Mouse (Mus musculus) cerebellum, adult 2 months (tissue): Measurements from ENCODE around the gene Sbds. TPM values are rescaled to one million over a fixed set of nuclear protein-coding genes. Genes with fewer than 3 reads are reported as not detected.

Experiments
- DNase-seq, 2 experiments: peaks; one replicate each; pipeline ENCODE4 v3.0.0; 2021
- H3K27ac ChIP-seq: fragments of 200-500 bp; 2 replicates; pipeline ENCODE4 v1.5.1; 2012; ENCODE audit warnings: low read length, control low read depth, inconsistent platforms; ENCODE audit not compliant: insufficient read depth
- H3K27me3 ChIP-seq: fragments of 200-500 bp; 2 replicates; pipeline ENCODE4 v1.6.1; 2012; ENCODE audit warnings: inconsistent platforms, mild to moderate bottlenecking, low read length, moderate library complexity; ENCODE audit not compliant: control insufficient read depth, insufficient read depth
- H3K4me1 ChIP-seq: fragments of 200-500 bp; 2 replicates; pipeline ENCODE4 v1.6.1; 2011; ENCODE audit warnings: low read length; ENCODE audit not compliant: control insufficient read depth, insufficient read depth
- H3K4me3 ChIP-seq: fragments of 200-500 bp; replicated peaks from 2 replicates; pipeline ENCODE3; 2011; ENCODE audit warnings: mild to moderate bottlenecking, low read depth, low read length, control low read depth; ENCODE audit not compliant: insufficient read depth
- CTCF ChIP-seq: fragments of 200-500 bp; IDR thresholded peaks from 2 replicates; pipeline ENCODE4 v1.5.1; 2011; ENCODE audit warnings: low read depth, mild to moderate bottlenecking, control low read depth, low read length, moderate library complexity, borderline replicate concordance; ENCODE audit not compliant: insufficient read depth
- POLR2A ChIP-seq: fragments of 200-500 bp; IDR thresholded peaks from 2 replicates; pipeline ENCODE4 v1.6.1; 2011; ENCODE audit warnings: low read length, control low read depth, borderline replicate concordance; ENCODE audit not compliant: insufficient read depth
- WGBS: fragments of 180-500 bp; shearing (Covaris S2); methylation state at CpG from one replicate; pipeline ENCODE4 v1.1.7; 2018; 5-methylcytosine and 5-hydroxymethylcytosine counted together
- polyA plus RNA-seq: library from polyadenylated mRNA; depleted of rRNA; stranded (reverse); fragments of >200 nt; gene quantifications from 2 replicates; pipeline ENCODE4 v1.2.3, GENCODE M21; 2012; rRNA removed

The Sbds gene
- polyA plus RNA-seq, 1 experiment = 92.5 TPM

GRCm38 (mm10) chr5:130197454-130197853, 57.9 kb downstream of the Sbds start:
- TF ChIP-seq CTCF (no peak), POLR2A (no peak)
- H3K27ac ChIP-seq = no peak overlapping the region
- no peaks in the 10 kb centered on the region for H3K4me1 ChIP-seq
- 85% methylated on average over 3 of the region's 3 CpGs for WGBS
- no peaks in the 10 kb centered on the region for H3K27me3 ChIP-seq
- H3K4me3 ChIP-seq = no peak overlapping the region
- DNase-seq = no peak

- H3K4me3 ChIP-seq = no peak overlapping the region
- H3K27ac ChIP-seq = no peak overlapping the region
- DNase-seq = no peak
- TF ChIP-seq CTCF = no peak
- no peak for TF ChIP-seq POLR2A
- no peaks in the 10 kb centered on the region for H3K27me3 ChIP-seq
- 91% methylated on average over 1 of the region's 1 CpGs for WGBS
- H3K4me1 ChIP-seq = no peaks in the 10 kb centered on the region
Measured at GRCm38 (mm10) chr5:130196307-130196706, 59.0 kb downstream of the Sbds start.

Other genes starting within 250 kb of the Sbds start
- 27.0 and 28.7 TPM in 2 replicates for gene Asl, start 226.3 kb downstream of the Sbds start, polyA plus RNA-seq
- 34.9 and 38.9 TPM in 2 replicates for gene Crcp, start 226.2 kb downstream of the Sbds start, polyA plus RNA-seq
- 36.3 and 41.6 TPM in 2 replicates for gene Tpst1, start 182.2 kb downstream of the Sbds start, polyA plus RNA-seq
- 12.5 and 13.9 TPM in 2 replicates for gene Kctd7, start 110.7 kb downstream of the Sbds start, polyA plus RNA-seq
- 43.8 and 45.0 TPM in 2 replicates for gene Rabgef1, start 83.7 kb downstream of the Sbds start, polyA plus RNA-seq
- 35.5 and 38.1 TPM in 2 replicates for gene Tmem248, start 38.4 kb downstream of the Sbds start, polyA plus RNA-seq
- 17.8 and 17.9 TPM in 2 replicates for gene Tyw1, start 89 bp upstream of the Sbds start, polyA plus RNA-seq
- gene Caln1, start 113.9 kb upstream of the Sbds start, polyA plus RNA-seq = 123 and 141 TPM in 2 replicates
- gene A330070K13Rik, start 129.1 kb upstream of the Sbds start, polyA plus RNA-seq = 1.4 and 1.8 TPM in 2 replicates